Mouse (Mus musculus): Measurements from ENCODE around the gene P2ry12. TPM values are rescaled to one million over a fixed set of nuclear protein-coding genes. Genes with fewer than 3 reads are reported as not detected.

The P2ry12 gene
- polyA plus RNA-seq, 1 experiment from 2014 or later: 0.06 TPM

DNA sequence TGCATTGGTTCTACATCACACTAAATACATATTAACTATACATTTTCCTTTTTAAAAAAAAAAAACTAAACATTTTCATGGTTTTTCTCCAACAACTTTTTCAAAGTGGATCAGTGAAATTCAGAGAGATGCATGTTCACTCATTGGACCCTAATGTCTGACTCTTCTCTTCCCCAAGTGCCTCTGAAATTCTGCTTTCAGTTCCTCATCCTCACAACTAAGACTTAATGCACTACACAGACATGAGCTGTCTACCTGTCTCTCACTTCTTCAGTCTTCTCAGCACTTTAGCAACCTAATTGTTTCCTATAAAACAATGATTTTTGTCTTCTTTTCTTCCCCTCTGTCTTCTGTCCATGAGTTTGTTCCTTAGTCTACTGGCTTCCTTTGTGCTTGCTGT is 37.3 kb downstream of the P2ry12 start:
- Histone ChIP-seq H3K4me3 (no peak overlapping the region), H3K36me3 (no peaks in the 10 kb centered on the region), H3K9me3 (replicated peaks) (no peaks in the 10 kb centered on the region), H3K27ac (no peak overlapping the region), H3K27me3 (ENCODE audit: low read depth, poor library complexity, severe bottlenecking) (no peaks in the 10 kb centered on the region), H3K4me1 (peaks cover 7% of the 10 kb centered on the region)
- no peak for DNase-seq (ENCODE audit: low spot score)

DNA sequence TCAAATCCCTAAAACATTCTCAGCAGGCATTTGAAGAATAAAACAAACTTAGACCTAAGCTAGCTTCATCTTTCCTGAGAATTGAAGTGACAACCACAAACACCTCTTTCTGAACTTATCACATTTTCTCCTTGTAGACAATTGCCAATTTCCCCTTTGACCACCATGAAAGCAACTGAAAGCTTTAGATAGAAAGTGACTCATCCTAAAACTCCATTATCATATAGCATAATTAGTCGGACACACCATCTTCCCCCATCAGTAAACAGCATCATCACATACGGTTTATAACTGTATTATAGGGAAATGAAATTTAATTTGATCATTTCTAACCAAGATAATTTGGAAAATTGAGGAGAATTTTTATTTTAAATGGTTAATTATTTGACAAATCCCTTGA is 40.4 kb downstream of the P2ry12 start:
- no peaks in the 10 kb centered on the region for H3K27me3 ChIP-seq (ENCODE audit: low read depth, poor library complexity, severe bottlenecking)
- WGBS: 94% methylated on average over 2 of the region's 2 CpGs
- H3K4me3 ChIP-seq: no peak overlapping the region
- no peaks in the 10 kb centered on the region for H3K36me3 ChIP-seq
- no peaks in the 10 kb centered on the region for H3K4me1 ChIP-seq
- H3K27ac ChIP-seq: no peak overlapping the region
- H3K9me3 ChIP-seq (replicated peaks): no peaks in the 10 kb centered on the region
- no peak for DNase-seq (ENCODE audit: low spot score)

DNA sequence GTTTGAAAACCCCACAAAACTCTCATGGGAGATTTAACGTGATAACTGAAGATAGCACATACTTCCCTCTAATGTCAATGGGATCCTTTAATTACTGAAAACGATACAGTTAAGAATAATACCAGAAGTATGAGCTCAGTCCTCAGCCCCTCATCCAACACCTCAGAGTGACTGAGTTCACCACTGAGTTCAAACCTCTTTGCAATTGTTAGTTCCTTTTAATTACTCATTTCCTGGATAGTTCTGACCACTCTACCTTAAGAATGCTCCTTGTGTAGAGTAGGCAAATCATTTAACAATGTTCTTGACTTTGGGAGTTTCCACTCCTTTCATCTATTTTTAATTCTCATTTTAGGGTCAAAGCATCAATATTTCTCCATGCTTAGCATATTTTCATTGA is 43.3 kb downstream of the P2ry12 start:
- 87% methylated on average over 2 of the region's 2 CpGs for WGBS
- no peak for DNase-seq (ENCODE audit: low spot score)
- no peaks in the 10 kb centered on the region for H3K27me3 ChIP-seq (ENCODE audit: low read depth, poor library complexity, severe bottlenecking)
- no peak overlapping the region for H3K27ac ChIP-seq
- H3K9me3 ChIP-seq (replicated peaks): no peaks in the 10 kb centered on the region
- no peak overlapping the region for H3K4me3 ChIP-seq
- no peaks in the 10 kb centered on the region for H3K36me3 ChIP-seq
- no peaks in the 10 kb centered on the region for H3K4me1 ChIP-seq

DNA sequence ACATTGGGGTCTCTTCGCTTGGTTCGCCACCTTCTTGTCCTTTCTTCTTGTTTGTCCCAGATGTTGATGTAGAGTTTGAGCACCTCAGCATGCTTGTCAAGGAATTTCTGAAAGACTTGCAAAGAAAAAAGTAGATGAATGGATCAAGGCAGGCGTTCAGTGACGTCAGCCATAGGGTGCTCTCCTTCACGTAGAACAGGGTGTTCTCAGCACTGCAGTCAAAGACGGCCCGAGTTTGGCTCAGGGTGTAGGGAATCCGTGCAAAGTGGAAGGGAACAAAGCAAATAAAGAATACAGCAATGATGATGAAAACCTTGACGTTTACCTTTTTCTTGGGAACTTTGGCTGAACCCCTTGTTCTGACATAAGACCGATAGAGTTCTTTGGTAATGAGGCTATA is 45.5 kb downstream of the P2ry12 start:
- Histone ChIP-seq H3K27ac (no peak overlapping the region), H3K27me3 (ENCODE audit: low read depth, poor library complexity, severe bottlenecking) (no peaks in the 10 kb centered on the region), H3K4me1 (no peaks in the 10 kb centered on the region), H3K9me3 (replicated peaks) (no peaks in the 10 kb centered on the region), H3K4me3 (no peak overlapping the region), H3K36me3 (no peaks in the 10 kb centered on the region)
- DNase-seq (ENCODE audit: low spot score): no peak
- WGBS: 93% methylated on average over 10 of the region's 10 CpGs

DNA sequence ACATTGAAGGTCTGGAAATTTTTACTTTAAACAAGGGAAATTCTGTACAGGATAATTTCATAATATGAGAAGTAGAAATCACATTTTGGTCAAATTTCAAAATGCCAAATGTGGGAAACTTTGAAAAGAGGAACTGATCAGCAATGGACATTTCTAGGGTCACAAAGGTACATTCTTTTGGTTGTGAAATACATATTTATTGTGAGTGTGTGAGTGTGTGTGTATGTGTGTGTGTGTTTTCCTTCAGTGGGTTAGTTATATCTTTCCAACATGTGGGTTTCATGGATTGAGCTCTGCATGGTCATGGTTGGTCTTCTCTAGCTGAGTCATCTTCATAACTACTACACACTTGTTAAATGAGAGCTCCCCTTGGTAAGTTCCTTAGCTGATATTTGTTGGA is 50.3 kb downstream of the P2ry12 start:
- no peak overlapping the region for H3K4me3 ChIP-seq
- no peaks in the 10 kb centered on the region for H3K27me3 ChIP-seq (ENCODE audit: low read depth, poor library complexity, severe bottlenecking)
- DNase-seq (ENCODE audit: low spot score): no peak
- no peaks in the 10 kb centered on the region for H3K9me3 ChIP-seq (replicated peaks)
- no peaks in the 10 kb centered on the region for H3K36me3 ChIP-seq
- peaks cover 7% of the 10 kb centered on the region for H3K4me1 ChIP-seq
- H3K27ac ChIP-seq: no peak overlapping the region

DNA sequence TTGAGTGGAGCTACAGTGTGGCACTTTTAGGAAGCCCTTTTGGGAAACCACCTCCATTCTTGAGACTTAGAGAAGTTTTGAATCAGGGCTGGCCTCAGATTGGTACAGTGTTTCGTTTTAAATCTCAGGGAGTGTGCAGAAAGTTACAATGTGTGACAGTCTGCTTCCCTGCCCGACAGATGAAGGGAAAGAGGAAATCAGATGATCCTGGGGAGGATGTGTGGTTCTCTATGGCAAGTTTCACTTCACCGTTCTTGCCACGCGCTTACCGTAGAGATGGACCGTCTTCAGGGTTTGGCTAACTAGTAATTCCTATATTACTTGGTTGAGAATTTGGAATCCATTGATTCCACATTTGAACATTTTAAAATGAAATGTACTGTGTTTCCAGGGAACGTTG is 50.9 kb downstream of the P2ry12 start:
- DNase-seq (ENCODE audit: low spot score): no peak
- no peak overlapping the region for H3K4me3 ChIP-seq
- WGBS: 92% methylated on average over 8 of the region's 8 CpGs
- H3K4me1 ChIP-seq: peaks cover 7% of the 10 kb centered on the region
- H3K36me3 ChIP-seq: no peaks in the 10 kb centered on the region
- H3K27me3 ChIP-seq (ENCODE audit: low read depth, poor library complexity, severe bottlenecking): no peaks in the 10 kb centered on the region
- H3K9me3 ChIP-seq (replicated peaks): no peaks in the 10 kb centered on the region
- H3K27ac ChIP-seq: no peak overlapping the region

DNA sequence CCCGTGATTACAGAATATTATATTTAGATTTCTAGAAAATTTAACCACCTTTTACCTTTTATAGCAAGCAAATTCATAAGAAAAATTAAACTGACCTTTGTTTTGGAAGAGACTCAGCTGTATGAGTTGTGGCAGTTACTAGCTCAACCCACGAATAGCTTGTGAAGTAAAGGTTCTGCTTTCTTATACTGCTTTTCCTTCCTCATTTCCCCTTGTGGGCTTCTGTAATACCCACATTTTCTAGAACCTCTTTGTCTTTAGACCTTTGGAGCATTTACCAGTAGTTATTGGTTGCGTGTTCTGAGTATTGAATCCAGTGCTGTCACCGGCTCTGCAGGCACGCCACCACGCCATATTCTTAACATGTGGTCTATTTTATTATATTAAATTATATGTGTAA is 51.9 kb downstream of the P2ry12 start, which contains the start of gene P2ry13:
P2ry13 (minus strand) TSS at position 156 of the 400 bp plus-strand sequence.
- DNase-seq (ENCODE audit: low spot score): no peak
- Histone ChIP-seq H3K9me3 (replicated peaks) (no peaks in the 10 kb centered on the region), H3K36me3 (no peaks in the 10 kb centered on the region), H3K4me1 (peaks cover 7% of the 10 kb centered on the region), H3K27me3 (ENCODE audit: low read depth, poor library complexity, severe bottlenecking) (no peaks in the 10 kb centered on the region), H3K4me3 (no peak within 1 kb of the TSS), H3K27ac (no peak within 1 kb of the TSS)
- WGBS: 89% methylated on average over 6 of the region's 6 CpGs

DNA sequence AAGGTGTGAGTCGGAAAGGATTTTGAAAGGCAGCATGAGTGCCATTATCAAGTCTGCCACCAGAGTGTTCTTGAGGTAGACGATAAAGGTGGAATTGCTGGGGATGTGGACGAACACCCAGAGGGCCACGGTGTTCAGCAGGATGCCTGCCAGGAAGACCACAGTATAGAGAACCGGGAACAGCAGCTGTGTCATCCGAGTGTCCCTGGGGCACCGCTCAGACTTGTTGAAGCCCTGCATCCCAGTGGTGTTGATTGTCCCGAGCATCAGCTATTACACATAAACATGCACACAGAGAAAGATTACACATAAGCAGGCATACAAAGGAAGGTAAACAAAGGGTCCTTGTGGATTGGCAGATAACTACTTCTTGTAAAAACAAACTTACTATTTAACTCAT is 52.6 kb downstream of the P2ry12 start:
- Histone ChIP-seq H3K4me1 (peaks cover 12% of the 10 kb centered on the region), H3K27me3 (ENCODE audit: low read depth, poor library complexity, severe bottlenecking) (no peaks in the 10 kb centered on the region), H3K9me3 (replicated peaks) (no peaks in the 10 kb centered on the region), H3K4me3 (no peak overlapping the region), H3K27ac (no peak overlapping the region), H3K36me3 (no peaks in the 10 kb centered on the region)
- DNase-seq (ENCODE audit: low spot score): no peak
- WGBS: 85% methylated on average over 8 of the region's 8 CpGs

DNA sequence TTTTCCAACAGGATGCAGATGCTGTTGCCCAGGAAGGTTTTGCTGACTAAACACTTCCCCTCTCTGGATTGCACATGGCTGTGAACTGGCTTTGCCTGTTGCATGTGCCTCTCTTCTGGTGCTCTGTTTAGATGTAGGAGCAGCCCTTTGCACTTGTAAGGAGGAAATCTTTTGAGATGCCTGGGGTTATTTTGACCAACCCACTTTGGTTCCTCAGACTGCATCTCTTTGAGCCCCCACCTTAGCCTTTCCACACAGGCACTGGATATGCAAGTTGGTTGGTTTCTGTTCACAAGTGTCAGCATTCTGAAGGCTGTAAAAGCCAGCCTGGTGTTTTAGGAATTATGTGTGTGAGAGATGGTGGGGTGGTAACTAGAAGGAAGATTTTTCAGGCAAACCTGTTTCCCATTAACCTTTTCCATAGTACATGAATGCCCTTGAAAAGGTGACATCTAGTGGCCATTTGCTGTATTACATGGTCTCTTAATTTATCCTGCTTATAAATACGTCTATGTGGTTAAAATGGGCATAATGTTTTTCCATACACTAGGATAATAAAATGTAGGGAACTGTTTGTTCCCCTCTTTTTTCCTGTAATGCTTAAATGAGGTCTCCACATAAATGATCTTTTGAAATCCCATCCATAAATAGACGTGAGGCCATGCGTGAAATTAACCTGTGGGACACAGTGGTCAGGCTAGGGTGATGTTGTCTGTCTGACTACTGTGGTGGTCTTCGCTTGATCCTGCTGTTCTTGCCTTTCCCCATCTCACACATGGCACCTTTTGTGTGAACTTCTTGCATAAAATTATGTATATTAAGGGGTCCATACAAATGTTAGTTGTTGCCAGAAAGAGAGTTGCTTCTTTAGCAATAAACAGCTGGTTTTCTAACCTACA is 53.8 kb downstream of the P2ry12 start:
- no peak overlapping the region; the same call in 1 of the 2 replicates for H3K27ac ChIP-seq
- 64% methylated on average over 4 of the region's 4 CpGs for WGBS

DNA sequence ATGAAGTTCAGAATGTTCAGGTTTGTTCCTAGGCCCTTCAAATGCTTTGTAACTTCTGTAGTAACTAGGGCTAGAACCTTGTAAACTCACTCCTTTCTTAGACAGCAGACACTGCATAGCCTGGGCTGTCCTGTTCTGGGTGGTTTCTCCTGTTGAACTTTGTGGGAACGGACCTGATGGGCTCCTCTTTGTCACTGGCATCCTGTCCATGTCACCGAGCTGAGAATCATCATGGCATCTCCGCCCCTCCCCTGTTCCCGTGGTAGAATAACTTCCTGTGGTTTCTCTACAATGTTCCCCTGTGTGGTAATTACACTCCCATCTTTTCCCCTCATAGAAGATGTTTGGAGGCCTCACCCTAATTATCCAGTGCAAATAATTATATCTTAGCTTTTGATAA is 56.7 kb downstream of the P2ry12 start:
- 90% methylated on average over 4 of the region's 4 CpGs for WGBS
- peaks cover 20% of the 10 kb centered on the region for H3K4me1 ChIP-seq
- DNase-seq (ENCODE audit: low spot score): no peak
- H3K4me3 ChIP-seq: no peak overlapping the region
- no peaks in the 10 kb centered on the region for H3K27me3 ChIP-seq (ENCODE audit: low read depth, poor library complexity, severe bottlenecking)
- H3K9me3 ChIP-seq (replicated peaks): no peaks in the 10 kb centered on the region
- no peaks in the 10 kb centered on the region for H3K36me3 ChIP-seq
- H3K27ac ChIP-seq: 0 out of 2 replicates have a peak overlapping the region, but pooled peaks have one; percentile 9

More for the DNA sequence above, 53.8 kb downstream of the P2ry12 start:
- no peak overlapping the region for H3K4me3 ChIP-seq
- peaks cover 20% of the 10 kb centered on the region for H3K4me1 ChIP-seq
- no peaks in the 10 kb centered on the region for H3K36me3 ChIP-seq
- H3K9me3 ChIP-seq (replicated peaks): no peaks in the 10 kb centered on the region
- H3K27me3 ChIP-seq (ENCODE audit: low read depth, poor library complexity, severe bottlenecking): no peaks in the 10 kb centered on the region
- peak; percentile 40 for DNase-seq (ENCODE audit: low spot score)

DNA sequence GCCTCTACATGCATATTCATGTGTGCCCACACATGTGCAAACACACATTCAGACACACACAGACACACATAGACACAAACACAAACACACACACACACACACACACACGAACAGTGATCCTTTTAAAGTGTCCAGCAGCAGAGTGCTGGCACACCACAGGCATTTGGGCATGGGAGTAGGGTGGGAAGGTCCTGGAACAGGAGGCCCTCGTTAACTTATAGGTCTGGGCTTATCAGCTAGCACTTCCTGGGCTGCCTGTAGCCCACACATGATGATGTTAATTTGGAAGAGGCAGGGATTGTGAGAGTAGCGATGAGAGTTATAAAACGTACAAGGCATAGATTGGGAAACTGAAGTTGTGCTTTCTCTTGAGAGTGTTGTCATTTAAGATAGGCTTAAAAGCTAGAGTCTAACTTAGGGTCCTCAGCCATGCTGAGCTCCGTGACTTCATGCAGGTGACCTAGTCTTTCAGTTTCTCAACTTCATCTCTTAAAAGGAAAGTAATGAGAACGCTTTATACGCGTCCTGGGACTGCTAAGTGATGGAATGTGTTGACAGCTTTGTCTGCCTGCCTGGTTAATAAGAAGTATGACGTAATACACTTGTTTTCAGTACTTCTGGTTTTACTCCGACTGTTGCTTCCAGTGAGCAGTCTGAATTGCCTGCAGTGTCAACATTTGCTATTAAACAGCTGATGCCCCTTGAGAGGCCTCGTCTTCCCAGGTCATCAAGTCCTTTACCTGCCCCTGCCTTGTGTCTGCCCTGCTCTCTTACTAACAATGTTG is 57.8 kb downstream of the P2ry12 start:
- Histone ChIP-seq H3K9me3 (replicated peaks) (no peaks in the 10 kb centered on the region), H3K36me3 (no peaks in the 10 kb centered on the region), H3K4me1 (peaks cover 20% of the 10 kb centered on the region), H3K4me3 (no peak overlapping the region), H3K27ac (0 out of 2 replicates have a peak overlapping the region, but pooled peaks have one; percentile 9), H3K27me3 (ENCODE audit: low read depth, poor library complexity, severe bottlenecking) (no peaks in the 10 kb centered on the region)
- no peak for DNase-seq (ENCODE audit: low spot score)
- WGBS: 68% methylated on average over 11 of the region's 11 CpGs

DNA sequence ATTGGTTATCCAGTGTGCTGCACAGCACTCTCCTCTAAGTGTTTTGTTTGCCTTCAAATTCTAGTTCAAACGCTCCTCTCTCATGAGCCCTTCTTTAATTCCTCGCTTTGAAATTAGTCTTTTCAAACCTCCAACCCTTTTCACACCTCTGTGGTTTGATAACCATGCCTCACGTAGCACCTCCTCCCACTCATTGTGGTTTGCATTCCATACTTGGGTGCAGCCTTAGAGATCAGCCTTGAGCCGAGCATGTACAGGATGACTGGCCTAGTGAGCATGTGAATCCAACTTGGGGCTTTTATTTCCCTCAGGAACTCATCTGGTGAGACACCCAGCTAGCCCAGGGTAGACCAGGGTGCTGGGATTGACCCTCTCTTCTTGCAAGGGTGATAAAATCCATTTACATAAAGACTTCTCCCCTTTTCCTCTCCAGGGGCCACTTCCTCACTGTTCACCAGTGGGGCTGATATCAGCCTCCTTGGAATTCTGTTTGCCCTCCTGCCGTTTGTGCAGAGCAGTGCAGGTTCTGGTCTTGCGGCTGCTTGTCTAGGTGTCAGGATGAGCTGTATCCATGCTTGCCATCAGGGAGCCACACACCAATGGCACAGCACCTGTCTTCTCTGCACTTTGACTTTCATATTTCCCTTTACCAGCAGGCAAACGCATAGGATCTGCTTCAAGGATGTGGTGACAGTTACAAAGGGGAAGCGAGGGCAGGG is 58.7 kb downstream of the P2ry12 start:
- H3K9me3 ChIP-seq (replicated peaks): no peaks in the 10 kb centered on the region
- H3K27ac ChIP-seq: no peak overlapping the region
- no peak overlapping the region for H3K4me3 ChIP-seq
- H3K36me3 ChIP-seq: no peaks in the 10 kb centered on the region
- H3K4me1 ChIP-seq: peaks cover 20% of the 10 kb centered on the region
- H3K27me3 ChIP-seq (ENCODE audit: low read depth, poor library complexity, severe bottlenecking): no peaks in the 10 kb centered on the region
- 81% methylated on average over 8 of the region's 8 CpGs for WGBS
- DNase-seq (ENCODE audit: low spot score): no peak

All from limb, embryonic 10.5 days (tissue).